ENCODE assay signal across 10 mouse cellular contexts in the genomic region with DNA sequence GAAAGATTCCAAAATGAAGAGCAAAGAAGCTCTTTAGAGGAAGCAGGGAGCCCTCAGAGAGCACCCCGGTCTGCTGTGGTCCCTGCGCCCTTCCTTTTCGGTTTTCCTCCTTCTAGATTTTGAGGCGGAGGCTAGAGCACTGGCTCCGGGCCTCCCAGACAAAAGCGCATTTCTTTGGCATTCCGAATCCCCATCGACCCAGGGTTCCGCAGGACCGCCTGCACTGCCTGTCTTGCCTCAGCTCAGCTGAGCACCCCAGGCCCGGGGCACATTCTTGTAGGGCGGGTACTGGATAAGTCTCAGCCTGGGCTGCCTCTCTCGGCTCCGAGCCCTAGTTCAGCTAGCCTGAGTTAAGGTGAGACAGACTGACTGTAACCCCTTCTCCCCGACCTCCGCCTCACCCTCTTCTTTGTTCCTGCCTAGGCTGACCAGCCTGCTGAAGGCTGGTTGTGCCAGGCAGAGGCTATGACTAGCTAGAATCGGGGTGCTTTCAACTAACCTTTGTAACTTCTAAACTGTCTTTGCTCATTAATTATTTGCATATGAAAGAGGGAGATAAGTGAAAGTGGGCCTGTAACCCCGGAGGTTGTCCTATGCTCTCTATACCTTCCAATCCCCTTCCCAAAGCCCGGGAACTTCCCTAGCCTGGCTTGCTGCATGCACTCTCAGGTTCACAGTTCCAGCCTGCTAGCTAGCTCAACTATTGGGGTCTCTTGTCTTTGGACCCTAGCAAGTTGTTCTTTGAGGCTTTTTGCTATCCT. TPM values are rescaled to one million over a fixed set of nuclear protein-coding genes. Genes with fewer than 3 reads are reported as not detected.
DNase-seq lines count a peak whose midpoint lies in the region; ATAC-seq lines count a peak whose summit lies in the region.
"Had no signal": no experiment of that assay in that cellular context is flagged by ENCODE, and none has a peak within 500 bp of the region (broad histone marks: within the 10 kb centered on the region; RNA-seq: fewer than 3 reads in every experiment).

No protein-coding gene starts in this region.

- no peak for ATAC-seq in liver, embryonic 11.5 days (replicated peaks; ENCODE audit: low FRiP score)
- ATAC-seq in hindbrain, embryonic 16.5 days: no peak
- 0 out of 2 replicates have a peak, but pooled peaks have one; percentile 19 for ATAC-seq in stomach, embryonic 14.5 days (ENCODE audit: insufficient number of reproducible peaks, insufficient read depth, low FRiP score, low read depth)
- ATAC-seq in forebrain, embryonic 15.5 days (replicated peaks): no peak

- H3K4me2 ChIP-seq in liver, embryonic 11.5 days: peak overlapping the region; percentile 59
- peak overlapping the region; percentile 62 for H3K4me2 ChIP-seq in hindbrain, embryonic 16.5 days (ENCODE audit: low read length)
- peak overlapping the region; percentile 45 for H3K4me2 ChIP-seq in stomach, embryonic 14.5 days (replicated peaks; ENCODE audit: low read depth, low read length)
- no peak overlapping the region for H3K4me2 ChIP-seq in forebrain, embryonic 15.5 days (replicated peaks)

- peak overlapping the region; percentile 42 for H3K4me3 ChIP-seq in liver, embryonic 11.5 days (ENCODE audit: low read depth, low read length)
- H3K4me3 ChIP-seq in hindbrain, embryonic 16.5 days (ENCODE audit: low read length): peak overlapping the region; percentile 41
- H3K4me3 ChIP-seq in stomach, embryonic 14.5 days (ENCODE audit: low read depth, low read length): peak overlapping the region; percentile 32
- H3K4me3 ChIP-seq in forebrain, embryonic 15.5 days: no peak overlapping the region
- H3K4me3 ChIP-seq: heart, embryonic 12.5 days had no signal

- H3K9me3 ChIP-seq in liver, embryonic 11.5 days (ENCODE audit: control insufficient read depth, low read length): no peaks in the 10 kb centered on the region
- H3K9me3 ChIP-seq in hindbrain, embryonic 16.5 days (ENCODE audit: control insufficient read depth, low read length): no peaks in the 10 kb centered on the region
- H3K9me3 ChIP-seq in stomach, embryonic 14.5 days (ENCODE audit: control insufficient read depth, low read depth, low read length): no peaks in the 10 kb centered on the region
- no peaks in the 10 kb centered on the region for H3K9me3 ChIP-seq in forebrain, embryonic 15.5 days
- H3K9me3 ChIP-seq: heart, embryonic 12.5 days had no signal

- H3K4me1 ChIP-seq in liver, embryonic 11.5 days (replicated peaks; ENCODE audit: control insufficient read depth, insufficient read depth, low read length): no peaks in the 10 kb centered on the region
- peaks cover 3% of the 10 kb centered on the region for H3K4me1 ChIP-seq in hindbrain, embryonic 16.5 days (ENCODE audit: control insufficient read depth, insufficient read depth, low read depth, low read length)
- H3K4me1 ChIP-seq in stomach, embryonic 14.5 days (ENCODE audit: control insufficient read depth, insufficient read depth, low read length): peaks cover 6% of the 10 kb centered on the region; the same call in 1 of the 2 replicates
- H3K4me1 ChIP-seq in forebrain, embryonic 15.5 days: peaks cover 5% of the 10 kb centered on the region; the same call in 1 of the 2 replicates

- H3K36me3 ChIP-seq in liver, embryonic 11.5 days (ENCODE audit: control insufficient read depth, insufficient read depth, low read length): no peaks in the 10 kb centered on the region
- H3K36me3 ChIP-seq in hindbrain, embryonic 16.5 days (ENCODE audit: control insufficient read depth, insufficient read depth, low read length): no peaks in the 10 kb centered on the region
- H3K36me3 ChIP-seq in stomach, embryonic 14.5 days (ENCODE audit: control insufficient read depth, insufficient read depth, low read length): no peaks in the 10 kb centered on the region
- no peaks in the 10 kb centered on the region for H3K36me3 ChIP-seq in forebrain, embryonic 15.5 days
- H3K36me3 ChIP-seq: heart, embryonic 12.5 days had no signal

- 0 out of 2 replicates have a peak overlapping the region, but pooled peaks have one; percentile 32 for H3K27ac ChIP-seq in liver, embryonic 11.5 days (ENCODE audit: low read depth, low read length)
- peak overlapping the region; percentile 73 for H3K27ac ChIP-seq in hindbrain, embryonic 16.5 days (ENCODE audit: low read depth, low read length)
- peak overlapping the region; percentile 89 for H3K27ac ChIP-seq in stomach, embryonic 14.5 days (ENCODE audit: low read length)
- H3K27ac ChIP-seq in forebrain, embryonic 15.5 days (replicated peaks): no peak overlapping the region

- 6% methylated on average over 19 of the region's 19 CpGs for WGBS in liver, embryonic 11.5 days
- WGBS in hindbrain, embryonic 16.5 days: 7% methylated on average over 19 of the region's 19 CpGs
- WGBS in stomach, embryonic 14.5 days: 14% methylated on average over 19 of the region's 19 CpGs
- WGBS in forebrain, embryonic 15.5 days: 1% methylated on average over 19 of the region's 19 CpGs

- H3K9ac ChIP-seq in liver, embryonic 11.5 days (ENCODE audit: low read depth, low read length): peak overlapping the region; percentile 9; the same call in 1 of the 2 replicates
- peak overlapping the region; percentile 66 for H3K9ac ChIP-seq in hindbrain, embryonic 16.5 days (ENCODE audit: low read depth, low read length)
- peak overlapping the region; percentile 65 for H3K9ac ChIP-seq in stomach, embryonic 14.5 days (replicated peaks; ENCODE audit: low read depth, low read length)
- H3K9ac ChIP-seq in forebrain, embryonic 15.5 days (replicated peaks): no peak overlapping the region
- H3K9ac ChIP-seq: heart, embryonic 12.5 days had no signal

- peak; percentile 55 for DNase-seq in adrenal gland, adult 2 months
- DNase-seq in adrenal gland, postnatal 25 days: no peak
- no peak for DNase-seq in liver, embryonic 11.5 days (ENCODE audit: low spot score)
- no peak for DNase-seq in liver
- no peak for DNase-seq in retina, postnatal 1 day
- DNase-seq: cerebellum, adult 2 months had no signal

- H3K27me3 ChIP-seq in liver, embryonic 11.5 days (replicated peaks; ENCODE audit: control insufficient read depth, insufficient read depth, low read length): peaks cover 99% of the 10 kb centered on the region
- H3K27me3 ChIP-seq in hindbrain, embryonic 16.5 days (replicated peaks; ENCODE audit: control insufficient read depth, insufficient read depth, low read length): peaks cover 65% of the 10 kb centered on the region
- peaks cover 21% of the 10 kb centered on the region for H3K27me3 ChIP-seq in stomach, embryonic 14.5 days (ENCODE audit: control insufficient read depth, insufficient read depth, low read length)
- H3K27me3 ChIP-seq in forebrain, embryonic 15.5 days: peaks cover 97% of the 10 kb centered on the region

RNA-seq across cellular contexts. Expression of a gene that starts 3.1 kb away (rescaled TPM):
- 10 to 100 TPM in 1 of 2 experiments, 1 to 10 TPM in 1; 5.1 to 12.4 TPM for total RNA-seq in adrenal gland, adult 2 months (2021)
- 8.8 and 9.6 TPM in 2 replicates for polyA plus RNA-seq in adrenal gland, adult 2 months (2012; rRNA removed)
- 7.3 and 8.4 TPM in 2 replicates for total RNA-seq in adrenal gland, postnatal 25 days (2021)
- 5.9 and 6.2 TPM in 2 replicates for polyA plus RNA-seq in liver, embryonic 11.5 days (2014; fragmentation: Nextera tagmentation; extraction: Ambion mirVana)
- polyA plus RNA-seq in hindbrain, embryonic 16.5 days (2015; fragmentation: Nextera tagmentation; extraction: Ambion mirVana): 57.7 and 61.2 TPM in 2 replicates
- 23.4 and 26.5 TPM in 2 replicates for polyA plus RNA-seq in stomach, embryonic 14.5 days (2014; fragmentation: Nextera tagmentation; extraction: Ambion mirVana)
- not detected in 2 replicates for polyA plus RNA-seq in forebrain, embryonic 15.5 days (2015; fragmentation: Nextera tagmentation; extraction: Ambion mirVana)

RNA-seq across cellular contexts. Expression of a gene that starts 17.5 kb away (rescaled TPM):
- 10 to 100 TPM; 52.2 to 60.3 TPM for total RNA-seq in adrenal gland, adult 2 months (2021)
- polyA plus RNA-seq in adrenal gland, adult 2 months (2012; rRNA removed): 41.6 and 58.1 TPM in 2 replicates
- 59.4 and 68.1 TPM in 2 replicates for total RNA-seq in adrenal gland, postnatal 25 days (2021)
- polyA plus RNA-seq in liver, embryonic 11.5 days (2014; fragmentation: Nextera tagmentation; extraction: Ambion mirVana): 1.3 and 1.5 TPM in 2 replicates
- 4.0 and 9.0 TPM in 2 replicates for polyA plus RNA-seq in hindbrain, embryonic 16.5 days (2015; fragmentation: Nextera tagmentation; extraction: Ambion mirVana)
- polyA plus RNA-seq in stomach, embryonic 14.5 days (2014; fragmentation: Nextera tagmentation; extraction: Ambion mirVana): 4.8 and 5.5 TPM in 2 replicates
- not detected in 2 replicates for polyA plus RNA-seq in forebrain, embryonic 15.5 days (2015; fragmentation: Nextera tagmentation; extraction: Ambion mirVana)

RNA-seq across cellular contexts. Expression of a gene that starts 25.2 kb away (rescaled TPM):
- 10 to 100 TPM; 30.6 to 40.1 TPM for total RNA-seq in adrenal gland, adult 2 months (2021)
- polyA plus RNA-seq in adrenal gland, adult 2 months (2012; rRNA removed): 13.4 and 17.9 TPM in 2 replicates
- 21.5 and 26.7 TPM in 2 replicates for total RNA-seq in adrenal gland, postnatal 25 days (2021)
- 1.3 and 1.9 TPM in 2 replicates for polyA plus RNA-seq in liver, embryonic 11.5 days (2014; fragmentation: Nextera tagmentation; extraction: Ambion mirVana)
- 3.2 and 9.9 TPM in 2 replicates for polyA plus RNA-seq in hindbrain, embryonic 16.5 days (2015; fragmentation: Nextera tagmentation; extraction: Ambion mirVana)
- polyA plus RNA-seq in stomach, embryonic 14.5 days (2014; fragmentation: Nextera tagmentation; extraction: Ambion mirVana): 1.0 and 1.1 TPM in 2 replicates
- not detected in 2 replicates for polyA plus RNA-seq in forebrain, embryonic 15.5 days (2015; fragmentation: Nextera tagmentation; extraction: Ambion mirVana)
- polyA plus RNA-seq: cerebellum, adult 2 months had no signal

RNA-seq across cellular contexts. Expression of a gene that starts 39.3 kb away (rescaled TPM):
- total RNA-seq in adrenal gland, adult 2 months (2021): 1 to 10 TPM in 1 of 2 experiments, under 1 TPM in 1; 0.49 to 1.8 TPM
- 3.7 and 6.7 TPM in 2 replicates for polyA plus RNA-seq in adrenal gland, adult 2 months (2012; rRNA removed)
- 0.85 and 1.5 TPM in 2 replicates for total RNA-seq in adrenal gland, postnatal 25 days (2021)
- 0.22 and 0.49 TPM in 2 replicates for polyA plus RNA-seq in liver, embryonic 11.5 days (2014; fragmentation: Nextera tagmentation; extraction: Ambion mirVana)
- polyA plus RNA-seq in hindbrain, embryonic 16.5 days (2015; fragmentation: Nextera tagmentation; extraction: Ambion mirVana): 0.16 and 0.31 TPM in 2 replicates
- not detected in 2 replicates for polyA plus RNA-seq in stomach, embryonic 14.5 days (2014; fragmentation: Nextera tagmentation; extraction: Ambion mirVana)
- not detected in 2 replicates for polyA plus RNA-seq in forebrain, embryonic 15.5 days (2015; fragmentation: Nextera tagmentation; extraction: Ambion mirVana)
- polyA plus RNA-seq: cerebellum, adult 2 months; heart, embryonic 12.5 days had no signal

RNA-seq across cellular contexts. Expression of a gene that starts 48.3 kb away (rescaled TPM):
- total RNA-seq in adrenal gland, adult 2 months (2021): 10 to 100 TPM in 1 of 2 experiments, 1 to 10 TPM in 1; 6.7 to 10.3 TPM
- polyA plus RNA-seq in adrenal gland, adult 2 months (2012; rRNA removed): 7.0 and 7.5 TPM in 2 replicates
- total RNA-seq in adrenal gland, postnatal 25 days (2021): 7.6 and 9.0 TPM in 2 replicates
- 4.1 and 5.3 TPM in 2 replicates for polyA plus RNA-seq in liver, embryonic 11.5 days (2014; fragmentation: Nextera tagmentation; extraction: Ambion mirVana)
- polyA plus RNA-seq in hindbrain, embryonic 16.5 days (2015; fragmentation: Nextera tagmentation; extraction: Ambion mirVana): 19.1 and 20.4 TPM in 2 replicates
- 20.3 and 20.9 TPM in 2 replicates for polyA plus RNA-seq in stomach, embryonic 14.5 days (2014; fragmentation: Nextera tagmentation; extraction: Ambion mirVana)
- polyA plus RNA-seq in forebrain, embryonic 15.5 days (2015; fragmentation: Nextera tagmentation; extraction: Ambion mirVana): not detected in 2 replicates
